Mouse (Mus musculus) spleen, adult 2 months (tissue): ENCODE data around the gene Cryl1.

Experiments
- CTCF ChIP-seq: fragments of 200-500 bp; IDR thresholded peaks from 2 replicates; pipeline ENCODE4 v1.5.1; 2011; ENCODE audit warnings: mild to moderate bottlenecking, inconsistent platforms; ENCODE audit not compliant: insufficient read depth, insufficient read length, insufficient replicate concordance; ENCODE audit errors: extremely low read depth
- POLR2A ChIP-seq: fragments of 200-500 bp; IDR thresholded peaks from 2 replicates; pipeline ENCODE4 v1.6.1; 2011; ENCODE audit warnings: low read depth, low read length, inconsistent platforms

DNA sequence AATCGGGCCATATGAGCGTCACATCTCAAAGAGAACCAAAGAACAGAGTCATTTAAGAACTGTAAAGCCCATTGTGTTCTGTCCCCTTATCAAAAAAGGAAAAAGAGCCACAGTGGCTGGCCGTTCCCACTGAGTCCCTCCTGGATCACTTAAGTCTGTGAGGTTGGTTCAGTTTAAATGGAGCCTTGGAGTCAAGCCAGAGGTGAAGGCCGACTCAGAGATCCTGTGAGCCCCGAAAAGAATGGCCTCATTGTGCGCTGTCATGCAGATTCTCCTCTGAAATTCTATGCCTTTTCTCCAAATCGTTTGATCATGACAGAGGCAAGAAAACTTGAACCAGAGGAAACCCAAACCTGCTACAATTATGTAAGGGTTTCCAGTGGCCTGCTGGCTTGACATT is 82.8 kb downstream of the Cryl1 start:
- TF ChIP-seq CTCF = no peak
- TF ChIP-seq POLR2A = no peak
